Mouse (Mus musculus) C2C12 (cell line): ENCODE results near the gene Arrdc1. TPM values are rescaled to one million over a fixed set of nuclear protein-coding genes. Genes with fewer than 3 reads are reported as not detected.

ENCODE experiments used
- H3K27me3 ChIP-seq: one replicate; pipeline ENCODE4 v1.6.1; 2011; ENCODE audit not compliant: control insufficient read depth, insufficient read depth, insufficient read length
- H3K36me3 ChIP-seq: one replicate; pipeline ENCODE4 v1.6.1; 2011; ENCODE audit not compliant: control insufficient read depth, insufficient read depth
- H3K4me3 ChIP-seq: one replicate; pipeline ENCODE4 v1.5.1; 2011; ENCODE audit warnings: mild to moderate bottlenecking, control low read depth; ENCODE audit not compliant: poor library complexity, insufficient read depth, severe bottlenecking
- H3K79me2 ChIP-seq: one replicate; pipeline ENCODE4 v1.6.1; 2011; ENCODE audit not compliant: control insufficient read depth, insufficient read depth
- H3K79me3 ChIP-seq: one replicate; pipeline ENCODE4 v1.6.1; 2011; ENCODE audit warnings: low read depth, control low read depth
- H3ac ChIP-seq: one replicate; pipeline ENCODE3; 2011; ENCODE audit warnings: low read depth; ENCODE audit not compliant: control insufficient read depth, insufficient read length
- CEBPB ChIP-seq: IDR thresholded peaks from one replicate; pipeline ENCODE4 v1.6.1; 2011; ENCODE audit warnings: low read depth, mild to moderate bottlenecking, control low read depth, moderate library complexity
- CTCF ChIP-seq: IDR thresholded peaks from one replicate; pipeline ENCODE4 v1.5.1; 2011; ENCODE audit not compliant: control insufficient read depth, insufficient read depth, insufficient read length
- FOSL1 ChIP-seq: IDR thresholded peaks from one replicate; pipeline ENCODE4 v1.8.0; 2011; ENCODE audit warnings: mild to moderate bottlenecking, low read length; ENCODE audit not compliant: poor library complexity, insufficient read depth, severe bottlenecking
- MAX ChIP-seq: IDR thresholded peaks from one replicate; pipeline ENCODE4 v1.6.1; 2011; ENCODE audit warnings: mild to moderate bottlenecking, control low read depth
- MYOD1 ChIP-seq: IDR thresholded peaks from one replicate; pipeline ENCODE4 v1.6.1; 2011; ENCODE audit warnings: low read depth; ENCODE audit not compliant: control insufficient read depth, insufficient read length
- MYOG ChIP-seq: IDR thresholded peaks from one replicate; pipeline ENCODE4 v1.6.1; 2011; ENCODE audit not compliant: control insufficient read depth, insufficient read length; ENCODE audit errors: extremely low read depth
- USF1 ChIP-seq: IDR thresholded peaks from one replicate; pipeline ENCODE4 v1.6.1; 2011; ENCODE audit warnings: low read depth, mild to moderate bottlenecking, control low read depth, moderate library complexity
- polyA plus RNA-seq: library from polyadenylated mRNA; unstranded; fragments of >200 nt; fragmentation: generic; extraction: Trizol; gene quantifications from one replicate; pipeline ENCODE4 v1.2.1, GENCODE M21; 2012; ENCODE audit warnings: missing spikeins

Gene Arrdc1
- polyA plus RNA-seq, 1 experiment: 6.6 TPM

DNA sequence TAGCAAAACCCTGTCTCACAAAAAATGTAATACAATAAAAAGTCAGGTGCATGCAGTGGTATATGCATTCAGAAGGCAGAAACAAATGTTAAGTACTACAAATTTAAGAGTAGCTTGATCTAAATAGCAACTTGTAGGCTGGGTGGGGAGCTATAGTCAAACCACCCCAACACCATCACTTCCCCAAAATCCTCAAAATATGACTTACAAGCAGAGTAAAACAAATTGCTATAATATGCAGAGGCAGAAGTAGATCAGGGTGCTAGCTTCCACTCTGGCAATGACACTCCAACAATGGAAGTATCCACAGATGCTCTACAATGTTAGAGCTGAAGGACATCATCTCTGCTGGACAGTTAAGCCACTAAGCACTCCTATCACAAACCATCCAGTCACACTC, 22.5 kb downstream of the Arrdc1 start:
- Histone ChIP-seq H3K79me3 (peaks cover 92% of the 10 kb centered on the region), H3K36me3 (peaks cover 21% of the 10 kb centered on the region), H3K27me3 (no peaks in the 10 kb centered on the region), H3ac (no peak overlapping the region), H3K79me2 (peaks cover 100% of the 10 kb centered on the region), H3K4me3 (no peak overlapping the region)
- TF ChIP-seq FOSL1 (no peak), MAX (no peak), CTCF (no peak), USF1 (no peak), CEBPB (no peak), MYOG (no peak)

DNA sequence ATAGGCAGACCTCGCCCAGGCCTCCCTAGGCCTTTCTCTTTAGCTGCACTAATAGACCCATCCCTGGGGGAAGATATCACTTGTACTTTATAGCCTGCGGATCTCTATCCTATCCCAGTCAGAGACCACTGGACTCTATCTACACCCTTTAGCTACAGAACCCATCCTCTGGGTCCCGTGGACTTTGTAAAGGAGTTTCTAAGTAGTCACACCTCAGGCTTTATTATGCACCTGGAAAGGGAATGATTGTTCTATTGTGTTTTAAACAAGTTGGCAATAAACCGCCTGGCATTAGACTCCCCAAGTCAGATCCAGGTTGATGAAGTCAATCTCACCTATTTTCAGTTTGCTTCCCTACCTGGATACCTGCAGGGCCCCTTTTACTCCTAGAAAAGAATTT, 22.9 kb downstream of the Arrdc1 start:
- Histone ChIP-seq H3K79me2 (peaks cover 100% of the 10 kb centered on the region), H3K27me3 (no peaks in the 10 kb centered on the region), H3K36me3 (peaks cover 21% of the 10 kb centered on the region), H3K4me3 (no peak overlapping the region), H3ac (no peak overlapping the region), H3K79me3 (peaks cover 91% of the 10 kb centered on the region)
- TF ChIP-seq MYOD1: no peak
- TF ChIP-seq CEBPB: no peak
- TF ChIP-seq MAX: no peak

DNA sequence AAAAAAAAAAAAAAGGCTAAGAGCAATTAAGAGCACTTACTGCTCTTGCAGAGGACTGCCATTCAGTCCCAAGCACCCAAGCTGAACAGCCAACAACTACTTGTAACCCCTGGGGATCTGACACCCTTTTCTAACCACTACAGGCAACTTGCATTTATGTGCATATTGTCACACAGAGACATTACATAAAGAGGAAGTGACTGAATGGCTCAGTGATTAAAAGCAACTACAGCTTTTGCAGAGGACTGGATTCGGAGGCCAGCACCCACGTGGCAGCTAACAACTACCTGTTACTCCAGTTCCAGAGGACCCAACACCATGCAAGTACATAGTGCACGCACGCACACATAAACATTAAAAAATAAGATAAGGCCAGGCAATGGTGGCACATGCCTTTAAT, 24.6 kb downstream of the Arrdc1 start:
- TF ChIP-seq CEBPB (no peak), FOSL1 (no peak), CTCF (no peak), USF1 (no peak), MYOG (no peak), MYOD1 (no peak), MAX (no peak)
- no peaks in the 10 kb centered on the region for H3K27me3 ChIP-seq
- peaks cover 100% of the 10 kb centered on the region for H3K79me2 ChIP-seq
- no peak overlapping the region for H3K4me3 ChIP-seq
- H3ac ChIP-seq: no peak overlapping the region
- peaks cover 91% of the 10 kb centered on the region for H3K79me3 ChIP-seq
- peaks cover 21% of the 10 kb centered on the region for H3K36me3 ChIP-seq

DNA sequence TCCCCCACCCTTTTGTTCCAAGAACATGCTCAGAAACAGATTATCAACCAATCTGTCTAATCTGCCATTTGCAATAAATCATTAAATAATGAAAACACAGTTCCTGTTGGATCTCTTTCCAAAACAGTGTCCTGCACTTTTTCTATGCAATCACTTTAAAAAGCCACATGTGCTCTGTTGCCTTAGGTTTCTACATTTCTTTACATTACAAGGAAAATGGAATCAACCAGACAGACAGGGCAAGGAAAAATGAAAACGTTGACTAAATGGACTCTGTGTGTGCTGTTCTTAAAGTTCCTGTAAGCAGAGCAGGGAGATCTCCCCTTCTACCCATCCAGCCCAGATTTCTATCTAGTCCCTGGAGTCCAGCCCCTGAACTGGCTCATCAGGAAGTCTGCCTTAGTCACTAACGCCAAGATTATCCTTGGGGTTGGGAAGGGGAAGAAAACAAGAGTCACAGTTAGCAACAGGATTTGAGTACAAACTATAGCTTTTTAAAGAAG, 29.3 kb downstream of the Arrdc1 start:
- H3K4me3 ChIP-seq: no peak overlapping the region
- no peak overlapping the region for H3ac ChIP-seq
- peaks cover 100% of the 10 kb centered on the region for H3K79me2 ChIP-seq
- H3K79me3 ChIP-seq: peaks cover 94% of the 10 kb centered on the region
- TF ChIP-seq FOSL1: no peak
- no peak for TF ChIP-seq MAX
- no peak for TF ChIP-seq USF1
- no peak for TF ChIP-seq MYOD1
- no peak for TF ChIP-seq MYOG
- TF ChIP-seq CEBPB: no peak
- no peak for TF ChIP-seq CTCF
- H3K36me3 ChIP-seq: peaks cover 7% of the 10 kb centered on the region
- no peaks in the 10 kb centered on the region for H3K27me3 ChIP-seq

DNA sequence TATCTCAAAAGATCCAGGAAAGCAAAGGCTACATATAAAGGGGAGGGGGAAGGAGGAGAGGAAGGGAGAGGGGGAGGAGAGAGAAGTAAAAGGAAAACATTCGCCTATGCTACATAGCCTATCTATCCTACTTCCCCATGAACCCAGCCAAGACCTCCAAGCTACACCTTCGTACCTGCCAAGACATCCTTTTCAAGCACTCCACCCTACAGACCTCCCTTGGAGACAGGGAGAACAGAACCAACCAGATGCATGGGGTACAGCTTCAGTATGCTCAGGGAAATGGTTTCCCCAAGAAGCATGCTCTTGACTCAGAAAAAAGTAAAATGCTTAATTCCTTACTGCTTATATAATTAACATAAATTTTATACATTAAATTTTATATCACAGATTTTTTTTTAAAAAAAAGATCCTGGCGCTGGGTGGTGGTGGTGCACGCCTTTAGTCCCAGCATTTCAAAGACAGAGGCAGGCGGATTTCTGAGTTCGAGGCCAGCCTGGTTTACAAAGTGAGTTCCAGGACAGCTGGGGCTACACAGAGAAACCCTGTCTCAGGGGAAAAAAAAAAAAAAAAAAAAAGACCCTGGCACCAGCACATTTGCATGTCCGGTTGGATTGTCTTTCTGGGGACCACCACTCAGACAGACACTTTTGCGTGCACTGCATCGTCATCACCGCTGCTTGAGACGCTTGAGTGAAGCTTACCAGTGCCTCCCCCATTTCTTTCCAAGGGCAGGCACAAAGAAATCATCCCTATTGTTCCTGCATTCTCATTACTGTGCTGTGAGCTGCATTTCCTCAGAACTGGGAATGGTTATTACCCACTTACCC, 30.0 kb downstream of the Arrdc1 start:
- Histone ChIP-seq H3K36me3 (peaks cover 5% of the 10 kb centered on the region), H3ac (no peak overlapping the region), H3K4me3 (no peak overlapping the region), H3K79me2 (peaks cover 100% of the 10 kb centered on the region), H3K27me3 (no peaks in the 10 kb centered on the region), H3K79me3 (peaks cover 95% of the 10 kb centered on the region)
- TF ChIP-seq FOSL1: no peak
- no peak for TF ChIP-seq MAX
- no peak for TF ChIP-seq USF1
- no peak for TF ChIP-seq MYOD1
- no peak for TF ChIP-seq CTCF

DNA sequence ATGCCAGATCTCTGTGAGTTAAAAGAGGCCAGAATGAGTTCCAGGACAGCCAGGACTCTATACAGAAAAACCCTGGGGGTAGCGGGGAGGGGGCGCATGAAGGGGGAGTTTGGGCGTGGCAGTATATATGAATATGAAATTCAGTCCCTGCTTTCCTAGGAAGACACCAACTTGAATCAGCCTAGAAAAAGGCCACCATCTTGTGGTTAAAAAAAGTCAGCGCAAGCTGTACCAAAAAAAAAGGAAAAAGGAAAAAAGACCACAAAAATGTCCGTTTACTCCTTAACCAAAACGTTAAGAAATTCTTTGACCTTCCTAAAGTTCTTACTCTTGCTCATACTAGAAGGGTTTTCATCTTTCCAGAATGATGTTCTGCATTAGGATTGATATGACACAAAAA, 32.1 kb downstream of the Arrdc1 start:
- Histone ChIP-seq H3K27me3 (no peaks in the 10 kb centered on the region), H3K79me2 (peaks cover 100% of the 10 kb centered on the region), H3K4me3 (no peak overlapping the region), H3K79me3 (peaks cover 95% of the 10 kb centered on the region), H3K36me3 (peaks cover 9% of the 10 kb centered on the region), H3ac (no peak overlapping the region)
- TF ChIP-seq MYOD1: no peak
- no peak for TF ChIP-seq CEBPB
- TF ChIP-seq MAX: no peak
- TF ChIP-seq CTCF: no peak
- TF ChIP-seq MYOG: no peak
- no peak for TF ChIP-seq FOSL1
- no peak for TF ChIP-seq USF1
